Mouse (Mus musculus) cerebellum, adult 9-11 months (tissue): Measurements from ENCODE around the gene Tapbp.
A peak's percentile ranks its signal among the peaks of the same experiment; 100 is the strongest.

Source experiments
- DNase-seq: peaks from one replicate; pipeline ENCODE4 v3.0.0; 2022

The Tapbp gene

GRCm38 (mm10) chr17:33972691-33973090 is 57.0 kb downstream of the Tapbp start:
- DNase-seq = no peak

DNA sequence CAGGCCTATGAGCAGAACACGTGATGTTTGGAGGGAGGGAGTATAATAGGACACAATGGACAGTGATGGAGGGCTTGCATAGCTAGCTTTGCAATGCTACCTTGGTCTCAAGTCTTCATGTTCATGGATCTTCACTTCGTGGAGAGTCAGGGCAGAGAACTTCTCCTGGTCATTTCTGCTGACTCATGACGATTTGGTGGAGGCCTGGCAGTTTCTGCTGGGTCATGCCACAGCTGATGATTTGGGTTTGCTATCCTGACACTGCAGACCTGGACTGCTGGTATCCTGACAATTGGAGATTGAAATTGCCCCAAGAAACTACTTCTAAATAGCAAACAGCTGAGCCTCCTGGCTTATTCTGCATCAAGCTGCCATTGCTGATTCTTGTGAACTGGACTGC is 57.9 kb downstream of the Tapbp start:
- DNase-seq = no peak

DNA sequence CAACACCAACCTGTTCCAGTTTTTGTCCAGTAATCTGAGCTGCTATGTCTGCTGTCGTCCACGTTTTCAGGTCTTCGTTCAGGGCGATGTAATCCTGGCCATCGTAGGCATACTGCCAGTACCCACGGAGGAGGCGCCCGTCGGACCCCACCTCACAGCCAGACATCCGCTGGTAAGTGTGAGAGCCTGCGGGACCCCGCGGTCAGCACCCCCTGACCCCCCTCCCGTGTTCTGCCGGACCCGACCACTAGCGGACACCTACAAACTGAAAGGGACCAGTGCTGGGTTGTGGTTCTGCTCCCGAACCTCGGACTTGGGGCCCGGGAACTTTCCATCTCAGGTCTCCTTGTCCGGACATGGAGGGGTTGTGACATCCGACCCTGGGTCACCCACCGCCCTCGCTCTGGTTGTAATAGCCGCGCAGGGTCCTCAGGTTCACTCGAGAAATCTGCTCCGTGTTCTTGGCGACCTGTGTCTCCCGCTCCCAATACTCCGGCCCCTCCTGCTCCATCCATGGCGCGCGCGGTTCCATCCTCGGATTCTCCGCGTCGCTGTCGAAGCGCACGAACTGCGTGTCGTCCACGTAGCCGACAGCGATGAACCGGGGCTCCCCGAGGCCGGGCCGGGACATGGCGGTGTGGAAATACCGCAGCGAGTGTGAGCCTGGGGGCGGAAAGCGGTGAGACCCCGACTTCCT is 62.3 kb downstream of the Tapbp start:
- DNase-seq = peak; percentile 49

DNA sequence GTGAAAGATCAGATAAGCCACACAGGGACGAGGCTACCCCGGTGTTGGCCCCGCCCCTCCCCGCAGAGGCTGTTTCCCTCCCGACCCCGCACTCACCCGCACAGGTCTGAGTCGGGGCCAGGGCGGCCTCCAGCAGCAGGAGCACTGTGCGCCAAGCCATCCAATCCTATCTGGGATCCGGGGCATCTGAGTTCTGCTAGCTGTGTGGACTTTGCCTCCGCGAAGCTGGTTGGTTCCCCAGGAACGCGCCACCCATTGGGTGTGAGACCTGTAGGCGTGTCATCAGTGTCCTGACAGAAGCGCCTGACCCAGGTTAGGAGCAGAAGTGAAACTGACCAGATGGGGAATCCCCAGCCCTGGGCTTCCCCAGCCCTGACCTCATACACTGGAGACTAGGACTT is 62.9 kb downstream of the Tapbp start:
- peak; percentile 91 for DNase-seq
